Mouse (Mus musculus) frontal cortex, postnatal 14 days (tissue): ENCODE results near the gene Rasgef1b.

ENCODE experiments used
- DNase-seq, 2 experiments: peaks; one replicate each; pipeline ENCODE4 v3.0.0; 2022; ENCODE audit warnings: low spot score in 2 of 2

The Rasgef1b gene

DNA sequence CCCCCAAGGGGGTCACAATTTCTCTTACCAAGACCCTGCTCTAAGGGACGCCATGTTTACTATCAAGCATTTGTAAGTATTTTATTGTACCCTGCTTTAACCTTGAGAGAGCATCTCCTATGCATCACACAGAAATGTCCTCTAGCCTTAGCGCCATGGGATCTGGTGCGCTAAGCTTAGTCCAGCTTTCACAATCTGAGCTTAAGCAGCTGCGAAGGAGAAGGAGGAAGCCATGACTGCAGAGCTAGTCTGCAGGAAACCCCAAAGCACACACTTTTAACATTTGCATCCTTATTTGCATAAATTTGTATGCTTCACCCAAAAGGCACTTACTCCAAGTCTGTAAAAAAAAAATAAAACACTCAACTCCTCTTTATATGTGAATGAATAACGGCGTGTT is 354.4 kb downstream of the Rasgef1b start:
- DNase-seq, result no peak

DNA sequence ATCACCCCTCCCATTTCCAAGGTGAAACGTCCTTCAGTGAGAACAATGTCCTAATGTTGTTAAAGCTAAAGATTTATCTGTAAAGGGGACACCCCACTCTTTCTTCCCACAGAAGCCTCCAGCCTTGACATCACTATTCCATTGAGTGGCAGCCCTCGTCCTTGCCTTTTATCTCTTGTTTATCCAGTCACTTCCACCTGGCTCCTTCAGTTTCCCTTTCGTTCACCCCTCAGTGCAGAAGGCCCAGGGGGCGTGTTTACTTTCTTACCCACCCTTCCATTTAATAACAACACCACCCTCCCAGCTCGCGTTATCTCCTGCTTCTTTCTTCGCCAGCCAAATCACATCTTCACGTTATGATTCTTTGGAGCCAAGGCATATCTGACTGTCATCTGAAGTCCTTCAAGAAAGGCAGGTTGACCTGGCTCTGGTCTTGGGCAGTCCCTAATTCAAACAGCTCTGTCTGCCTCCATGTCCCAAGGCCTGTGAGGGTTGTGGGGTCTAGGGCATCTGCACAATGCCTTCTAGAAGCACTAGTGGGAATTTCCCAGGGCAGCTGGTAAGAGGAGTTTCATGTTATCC is 355.2 kb downstream of the Rasgef1b start:
- no peak for DNase-seq

DNA sequence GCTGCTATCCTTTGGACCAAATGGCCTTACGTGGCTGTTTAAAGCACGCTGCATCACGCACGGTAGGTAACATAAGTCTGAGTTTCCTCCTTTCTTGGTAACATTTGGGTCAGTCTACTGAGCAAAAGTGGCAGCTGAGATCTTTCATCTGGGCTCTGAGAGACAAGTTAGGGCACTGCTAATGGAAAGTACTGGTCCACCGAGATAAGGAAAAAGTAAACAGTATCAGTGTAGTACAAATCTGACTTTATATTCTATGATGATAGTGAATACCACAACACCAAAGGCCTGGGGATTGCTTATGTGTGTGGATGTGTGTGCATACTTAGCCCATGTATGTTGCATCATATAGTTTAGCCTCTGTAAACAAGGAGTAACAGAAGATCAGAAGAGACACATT is 358.2 kb downstream of the Rasgef1b start:
- DNase-seq, result no peak

DNA sequence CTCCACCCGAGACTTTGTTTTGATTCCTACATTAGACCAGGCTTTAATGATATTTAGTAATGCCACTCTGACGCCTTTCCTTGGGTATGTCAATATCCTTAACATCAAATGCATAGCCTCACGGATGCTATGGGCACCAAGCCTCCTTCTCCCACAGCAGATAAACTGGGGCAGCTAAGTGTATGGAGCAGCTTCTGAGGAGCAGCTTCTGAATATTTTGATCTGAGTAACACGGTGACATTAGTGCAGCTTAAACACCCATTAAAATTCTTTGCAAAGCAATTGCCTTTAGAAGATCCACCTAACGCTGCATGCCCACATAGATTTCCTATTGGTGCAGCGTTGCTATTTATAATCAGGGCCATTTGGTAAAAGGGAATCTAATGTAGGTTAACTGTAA is 359.6 kb downstream of the Rasgef1b start:
- no peak for DNase-seq

DNA sequence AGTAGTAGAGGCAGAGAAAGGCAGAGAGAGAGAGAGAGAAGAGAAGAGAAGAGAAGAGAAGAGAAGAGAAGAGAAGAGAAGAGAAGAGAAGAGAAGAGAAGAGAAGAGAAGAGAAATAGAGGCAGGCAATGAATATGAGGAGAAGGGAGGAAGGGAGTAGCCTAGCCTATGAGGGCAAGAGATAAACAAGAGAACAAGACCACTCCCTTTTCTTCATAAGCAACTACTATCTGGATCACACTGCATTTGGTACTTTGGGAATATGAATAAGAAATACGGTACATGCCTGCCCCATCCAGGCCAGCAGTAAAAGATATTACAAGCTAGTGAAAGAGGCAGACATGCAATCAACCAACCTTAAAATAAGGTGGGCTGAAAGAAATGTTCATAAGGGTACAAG is 360.2 kb downstream of the Rasgef1b start:
- no peak for DNase-seq

DNA sequence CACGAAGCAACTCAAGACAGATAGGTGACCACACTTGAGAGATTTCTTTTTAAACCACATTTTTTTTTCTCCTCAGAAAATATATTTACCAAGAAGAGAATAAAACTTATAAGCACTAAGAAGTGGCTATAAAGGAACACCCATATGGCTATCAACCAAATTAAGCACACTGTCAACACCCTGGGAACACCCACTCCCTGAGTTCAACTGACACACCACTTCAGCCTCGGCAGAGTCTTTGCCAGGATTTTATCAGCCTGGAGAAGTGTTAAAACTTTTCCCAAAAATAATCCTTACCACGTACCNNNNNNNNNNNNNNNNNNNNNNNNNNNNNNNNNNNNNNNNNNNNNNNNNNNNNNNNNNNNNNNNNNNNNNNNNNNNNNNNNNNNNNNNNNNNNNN is 368.3 kb downstream of the Rasgef1b start:
- DNase-seq, result no peak

DNA sequence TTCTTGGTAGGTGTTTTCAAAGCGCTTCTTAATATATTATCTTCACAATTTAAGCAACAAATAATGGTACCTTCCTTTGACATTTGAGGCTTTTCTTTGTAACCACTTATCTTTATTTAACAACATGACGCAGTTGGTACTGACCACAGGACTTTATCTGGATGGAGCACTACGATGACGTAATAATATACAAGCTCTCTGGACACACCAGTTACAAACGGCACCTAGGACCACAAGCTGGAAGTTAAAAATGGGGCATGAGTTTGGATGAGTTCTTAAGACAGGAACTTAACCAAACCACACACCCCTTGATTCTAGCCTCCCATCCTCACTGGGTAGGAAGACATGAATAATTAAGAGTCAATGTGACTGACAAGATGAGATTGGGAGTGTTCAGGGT is 369.6 kb downstream of the Rasgef1b start:
- DNase-seq, result no peak

DNA sequence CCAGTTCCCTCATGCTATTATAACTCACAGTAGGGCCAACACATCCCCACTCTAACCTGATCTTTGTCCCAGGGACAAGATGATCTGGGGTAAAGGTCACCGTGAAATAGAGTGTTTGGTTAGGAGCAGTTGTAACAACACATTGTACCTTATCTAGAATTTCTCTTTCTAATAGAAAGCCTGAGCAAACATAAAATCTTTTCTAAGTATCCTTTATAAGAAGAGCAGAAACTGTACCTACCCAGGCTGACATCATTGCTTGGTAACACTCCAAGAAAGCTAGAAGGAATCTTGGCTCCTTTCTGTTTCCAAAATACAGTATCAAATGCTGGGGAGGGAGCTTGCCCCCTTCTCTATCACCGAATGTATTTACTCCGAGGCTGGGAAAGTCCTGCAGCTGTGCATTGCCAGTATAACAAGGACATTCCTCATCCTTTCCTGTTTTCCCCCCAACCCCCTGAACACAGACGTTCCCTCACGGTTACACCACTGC is 374.2 kb downstream of the Rasgef1b start:
- no peak for DNase-seq

DNA sequence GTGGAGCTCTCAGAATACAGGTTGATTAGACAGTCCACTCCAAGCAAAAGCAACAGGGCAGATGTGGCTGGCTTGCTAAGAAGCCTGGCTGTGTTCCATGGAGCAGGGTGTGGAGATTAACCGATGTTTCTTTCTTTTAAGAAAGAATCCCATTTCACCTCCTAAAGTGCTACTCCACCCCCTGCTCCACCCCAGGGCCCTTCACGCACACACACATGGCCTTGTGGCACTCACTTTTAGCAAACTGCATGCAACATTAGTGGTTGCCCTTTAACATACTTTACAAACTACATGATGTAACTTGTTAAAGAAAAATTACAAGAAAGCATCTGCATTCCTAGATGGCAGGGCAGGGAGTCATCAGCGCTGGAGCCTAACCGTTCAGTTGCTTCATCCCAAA is 378.8 kb downstream of the Rasgef1b start:
- no peak for DNase-seq

DNA sequence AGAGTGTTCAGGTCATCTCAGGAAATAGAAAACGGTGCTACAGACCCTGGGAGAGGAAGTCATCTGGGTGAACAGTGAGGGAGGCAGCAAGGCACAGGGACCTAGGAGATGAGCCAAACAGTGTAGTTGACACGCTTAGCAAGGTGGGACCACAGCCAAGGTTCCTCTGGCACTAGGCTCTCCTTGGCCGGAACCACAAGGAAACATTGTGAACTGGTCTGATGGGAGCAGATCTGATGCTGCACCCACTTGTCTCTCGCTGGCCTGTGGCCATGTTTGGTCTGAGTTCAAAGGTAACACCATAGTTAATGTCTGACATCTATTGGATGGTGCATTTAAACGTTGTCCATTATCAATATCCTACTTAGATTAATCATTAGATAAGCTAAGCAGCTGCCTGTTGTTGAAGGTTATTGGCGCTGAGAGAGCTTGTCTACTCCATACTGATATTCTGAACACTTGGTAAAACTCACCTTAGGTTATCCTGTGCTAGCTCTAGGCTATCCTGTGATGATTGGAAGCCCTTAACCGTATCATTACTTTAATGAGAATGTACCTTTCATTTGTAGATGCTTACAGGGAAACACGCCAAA is 380.5 kb downstream of the Rasgef1b start:
- DNase-seq, result no peak

DNA sequence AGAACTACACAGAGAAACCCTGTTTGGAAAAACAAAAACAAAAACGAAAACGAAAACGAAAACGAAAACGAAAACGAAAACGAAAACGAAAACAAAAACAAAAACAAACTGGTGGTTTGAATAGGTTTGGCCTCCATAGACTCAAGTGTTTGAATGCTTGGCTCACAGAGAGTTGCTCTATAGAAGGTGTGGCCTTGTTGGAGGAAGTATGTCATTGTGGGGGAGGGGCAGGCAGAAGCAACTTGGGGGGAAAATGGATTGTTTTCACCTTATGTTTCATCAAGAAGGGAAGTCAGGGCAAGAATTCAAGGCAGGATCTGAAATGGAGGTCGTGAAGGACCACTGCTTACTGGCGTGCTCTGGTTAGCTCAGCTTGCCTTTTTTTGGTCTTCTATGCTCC is 386.3 kb downstream of the Rasgef1b start:
- DNase-seq, result no peak

DNA sequence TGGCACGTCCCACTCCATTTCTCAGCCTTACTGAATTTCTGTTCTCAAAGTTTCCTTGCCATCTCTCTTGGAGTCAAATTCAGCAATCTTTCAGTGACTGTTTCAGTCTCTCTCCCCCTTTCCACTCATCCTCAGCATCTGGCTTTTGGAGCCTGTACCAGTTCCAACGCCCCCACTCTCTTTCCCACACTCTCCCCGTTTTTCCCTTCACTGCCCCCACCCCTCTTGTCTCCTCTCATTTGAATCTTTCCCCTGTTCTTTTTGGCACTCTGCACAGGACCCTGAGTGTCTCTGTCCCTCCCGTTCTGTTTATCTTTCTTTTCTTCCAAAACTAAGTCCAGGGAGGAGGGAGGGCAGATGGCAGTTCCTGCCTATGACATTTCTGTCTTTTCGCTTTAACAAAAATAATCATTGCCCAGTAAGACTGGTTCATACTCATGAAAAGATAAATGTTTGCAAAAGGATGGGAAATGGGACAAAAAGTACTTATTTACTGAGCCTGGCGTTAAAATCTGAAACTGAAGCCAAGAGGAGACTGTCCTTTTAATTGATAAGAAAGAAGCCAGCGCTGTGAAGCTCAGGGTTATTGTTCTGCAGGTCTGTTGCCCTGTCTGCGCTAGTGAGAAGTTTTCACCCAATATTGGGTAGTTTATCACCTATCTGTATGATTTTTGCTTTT is 388.4 kb downstream of the Rasgef1b start:
- DNase-seq, result no peak

DNA sequence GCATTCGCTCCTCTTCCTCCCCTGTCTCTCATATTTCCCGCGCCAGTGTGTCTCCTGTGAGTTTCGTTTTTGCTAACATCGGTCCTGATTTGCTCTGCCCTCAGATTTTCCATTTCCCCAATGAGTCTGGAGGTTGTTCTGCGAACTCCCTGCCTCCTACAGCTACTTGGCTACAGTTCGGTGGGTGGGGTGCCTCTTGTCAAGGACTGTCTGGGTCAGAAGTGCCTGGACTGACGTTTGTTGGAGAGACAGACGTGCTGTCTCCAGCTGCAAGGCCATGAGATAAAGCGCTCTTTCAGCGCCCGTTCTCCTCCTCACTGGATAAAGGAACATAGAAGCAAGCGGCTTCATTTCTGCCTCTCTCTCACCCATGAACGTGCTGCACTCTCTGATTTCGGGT is 389.1 kb downstream of the Rasgef1b start:
- DNase-seq, result peak; percentile 22 to 31

DNA sequence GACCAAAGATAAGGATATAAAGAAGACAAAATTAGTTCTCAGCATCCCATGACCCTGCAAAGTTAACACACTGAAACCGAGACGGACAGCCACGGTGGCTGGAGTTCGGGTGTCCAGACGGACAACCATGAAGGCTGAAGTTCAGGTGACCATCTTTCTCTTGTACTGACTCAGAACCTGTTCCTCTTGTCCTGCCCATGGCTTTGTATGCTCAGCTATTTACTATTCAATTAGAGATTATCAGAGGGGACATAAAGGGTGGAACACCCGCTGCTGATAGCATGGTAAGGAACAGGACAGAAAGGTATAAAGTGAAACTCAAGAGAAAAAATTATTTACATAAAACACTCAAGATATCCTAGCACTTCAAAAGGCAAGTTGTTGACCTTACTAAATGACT is 390.0 kb downstream of the Rasgef1b start:
- DNase-seq, result no peak

DNA sequence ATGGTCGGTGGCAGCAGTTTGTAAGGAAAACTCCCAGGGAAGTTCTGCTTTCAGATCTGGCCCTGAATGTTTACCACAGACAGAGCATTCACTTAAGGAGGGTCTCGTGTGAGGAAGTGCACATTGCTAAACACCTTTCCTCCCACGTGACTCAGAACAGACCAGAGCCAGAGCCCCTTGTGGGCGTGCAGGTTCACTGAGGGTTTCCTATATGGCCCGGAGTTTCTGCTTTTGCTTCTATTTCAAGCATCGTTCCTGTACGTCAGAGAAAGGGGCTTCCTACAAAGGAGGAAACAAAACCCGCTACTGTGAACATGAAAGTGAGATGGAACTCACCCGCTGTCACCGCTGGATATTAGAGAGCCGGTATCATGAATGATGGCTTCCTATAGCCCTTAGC is 392.4 kb downstream of the Rasgef1b start:
- no peak for DNase-seq

DNA sequence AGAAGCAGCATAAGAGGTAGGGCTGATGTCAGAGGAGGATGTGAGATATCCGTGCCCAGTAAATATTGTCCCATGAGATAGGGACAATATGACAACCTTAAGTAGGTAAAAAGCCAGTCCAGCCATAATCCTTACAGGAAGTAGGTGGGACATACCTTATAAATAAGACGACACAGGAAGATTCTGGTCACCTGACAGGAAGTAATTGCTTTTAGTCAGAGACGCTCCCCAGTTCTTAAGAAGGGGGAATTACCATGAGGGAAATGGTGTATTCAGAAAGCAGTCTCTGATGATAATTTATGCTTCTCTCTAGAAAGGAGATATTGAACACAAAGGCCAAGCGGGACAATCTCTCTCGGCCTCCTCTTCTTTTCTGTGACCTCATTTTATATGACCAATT is 394.8 kb downstream of the Rasgef1b start:
- DNase-seq, result no peak

DNA sequence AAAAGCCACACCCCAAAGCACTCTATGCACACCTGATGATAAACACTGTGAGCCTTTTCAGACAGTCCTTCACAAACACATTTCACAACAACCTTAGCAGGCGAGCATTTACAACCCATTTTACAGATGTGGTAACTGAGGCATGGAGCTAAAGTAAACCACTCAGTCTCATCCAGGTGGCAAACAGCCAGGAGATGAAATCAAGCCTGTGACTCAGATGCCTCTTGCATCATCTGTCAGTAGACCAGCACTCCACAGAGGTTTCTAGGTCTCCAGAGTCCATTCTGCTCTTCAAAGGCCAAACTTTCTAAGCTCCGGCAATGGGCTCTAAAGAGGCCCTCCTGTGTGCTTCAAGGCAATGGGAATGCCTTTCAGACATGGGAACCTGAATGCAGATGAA is 396.8 kb downstream of the Rasgef1b start:
- no peak for DNase-seq

DNA sequence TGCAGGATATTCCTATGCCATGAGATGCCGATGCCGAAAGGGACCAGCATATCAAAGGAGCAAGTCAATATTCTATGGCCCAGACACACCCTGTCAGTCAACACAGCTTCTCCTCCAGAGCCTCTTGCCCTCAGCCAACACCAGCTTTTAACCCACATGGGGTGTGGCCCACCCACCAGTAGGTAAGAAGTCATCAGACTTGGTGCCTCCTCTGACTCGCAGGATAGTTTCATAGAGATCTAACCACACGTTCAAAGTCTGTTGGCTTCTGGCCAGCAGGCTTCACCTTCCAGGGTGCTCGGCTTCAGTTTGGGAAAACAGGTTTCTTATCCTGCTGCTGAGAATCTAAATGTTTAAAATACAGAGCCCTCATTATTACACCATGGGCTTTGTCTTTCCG is 399.8 kb downstream of the Rasgef1b start:
- DNase-seq, result no peak

DNA sequence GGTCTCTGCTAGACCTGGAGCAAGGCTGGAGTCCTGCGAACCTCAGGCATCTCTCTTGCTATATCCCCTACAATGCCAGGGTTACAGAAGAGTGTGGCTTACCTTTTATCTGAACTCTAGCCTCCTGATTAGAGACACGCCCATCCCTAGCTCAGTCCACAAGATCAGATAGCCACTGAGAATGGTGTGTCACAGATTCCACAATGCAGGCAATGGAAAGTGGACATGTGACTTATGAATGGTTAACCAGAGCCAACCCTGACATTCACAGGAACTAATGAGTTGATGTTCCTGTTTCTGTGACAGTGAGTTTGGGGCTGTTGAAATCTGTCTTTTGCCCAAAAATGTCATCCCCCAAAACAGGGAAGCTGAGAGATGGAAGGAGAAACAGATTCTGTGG is 401.8 kb downstream of the Rasgef1b start:
- no peak for DNase-seq

DNA sequence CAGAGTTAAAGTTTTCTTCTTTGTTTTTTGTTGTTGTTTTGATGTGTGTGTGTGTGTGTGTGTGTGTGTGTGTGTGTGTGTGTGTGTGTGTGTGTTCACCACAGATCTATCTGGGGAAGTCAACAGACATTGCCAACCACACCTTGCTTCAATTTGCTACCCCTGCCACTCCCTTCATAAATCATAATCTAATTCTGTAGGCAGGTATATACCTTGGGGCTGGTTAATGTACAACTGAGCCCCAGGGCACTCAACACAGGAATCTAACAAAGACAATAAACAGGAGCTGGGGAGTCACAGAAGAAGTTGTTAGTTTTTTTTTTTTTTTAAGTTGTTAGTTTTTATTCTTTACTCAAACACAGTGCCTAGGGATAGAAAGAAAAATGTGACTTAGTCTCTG is 403.6 kb downstream of the Rasgef1b start:
- no peak for DNase-seq

DNA sequence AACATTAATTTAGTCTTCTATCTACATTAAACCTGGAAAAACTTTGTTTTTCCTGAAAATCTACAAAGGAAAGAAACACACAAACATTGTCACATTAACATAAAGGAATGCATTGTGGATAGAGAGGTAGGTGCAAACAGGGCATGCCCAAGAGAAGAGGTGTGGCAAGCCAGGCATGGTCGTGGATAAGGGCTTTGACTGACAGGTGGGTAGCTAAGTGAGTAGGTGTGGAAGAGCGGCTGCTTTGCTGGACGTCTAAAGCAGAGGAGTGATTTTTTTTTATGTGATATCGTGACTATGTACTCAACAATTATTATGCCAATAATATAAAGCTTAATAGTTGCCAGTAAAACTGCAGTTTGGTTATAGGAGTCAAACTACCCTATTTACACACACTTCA is 408.1 kb downstream of the Rasgef1b start:
- no peak for DNase-seq

DNA sequence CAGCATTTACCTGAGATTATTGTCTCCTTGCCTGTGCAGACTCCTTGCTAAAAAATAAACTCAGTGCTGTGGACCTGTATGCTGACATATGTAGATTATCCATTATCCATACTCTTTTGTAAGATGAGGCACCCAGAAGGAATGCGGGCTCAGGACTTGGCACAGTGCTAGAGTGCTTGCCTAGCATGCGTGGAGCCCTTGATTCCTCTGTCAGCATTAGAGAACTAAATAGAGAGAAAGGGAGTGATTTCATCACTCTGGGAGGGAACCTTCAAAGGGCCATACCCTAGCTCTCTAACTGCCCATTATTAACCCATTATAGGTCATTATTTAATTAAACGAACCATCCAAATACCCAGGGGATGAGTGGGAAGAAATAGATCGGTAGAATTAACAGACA is 430.9 kb downstream of the Rasgef1b start:
- DNase-seq, result no peak

DNA sequence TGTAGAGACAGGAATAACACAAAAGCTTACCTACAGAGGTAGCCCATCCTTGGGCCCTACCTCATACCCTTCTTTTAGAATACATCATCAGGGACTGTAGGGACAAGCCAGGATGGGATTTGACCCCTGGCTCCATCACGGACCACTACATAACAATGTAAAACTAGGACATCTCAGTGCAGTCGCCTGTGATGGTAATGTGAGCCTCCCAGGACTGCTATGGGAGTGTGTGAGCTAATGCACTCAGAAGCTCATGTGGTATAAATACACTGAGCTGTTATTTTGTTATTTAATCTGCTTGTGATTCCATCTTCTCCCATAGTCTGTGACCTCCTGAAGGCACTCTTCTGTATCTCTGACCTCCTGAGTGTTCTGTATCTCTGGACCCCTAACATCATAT is 432.5 kb downstream of the Rasgef1b start:
- no peak for DNase-seq
